Mouse (Mus musculus): ENCODE results near the gene Slc4a1ap. TPM values are rescaled to one million over a fixed set of nuclear protein-coding genes. Genes with fewer than 3 reads are reported as not detected.
A peak's percentile ranks its signal among the peaks of the same experiment; 100 is the strongest.

The Slc4a1ap gene
- polyA plus RNA-seq, 1 experiment: 23.3 TPM

GRCm38 (mm10) chr5:31598579-31598978 is 71.8 kb downstream of the Slc4a1ap start:
- WGBS: 78% methylated on average over 4 of the region's 4 CpGs
- H3K4me1 ChIP-seq (replicated peaks; ENCODE audit: control insufficient read depth, insufficient read depth, low read length): peaks cover 24% of the 10 kb centered on the region
- no peaks in the 10 kb centered on the region for H3K27me3 ChIP-seq (ENCODE audit: control insufficient read depth, insufficient read depth, low read length)

GRCm38 (mm10) chr5:31599161-31599560 is 72.4 kb downstream of the Slc4a1ap start:
- Histone ChIP-seq H3K4me1 (replicated peaks; ENCODE audit: control insufficient read depth, insufficient read depth, low read length) (peaks cover 24% of the 10 kb centered on the region), H3K27ac (ENCODE audit: control insufficient read depth, insufficient read depth, low read length) (no peak overlapping the region), H3K36me3 (ENCODE audit: control insufficient read depth, insufficient read depth, low read length) (no peaks in the 10 kb centered on the region), H3K4me3 (ENCODE audit: control insufficient read depth, insufficient read depth, low read length) (no peak overlapping the region), H3K27me3 (ENCODE audit: control insufficient read depth, insufficient read depth, low read length) (no peaks in the 10 kb centered on the region)
- DNase-seq: no peak
- WGBS: 95% methylated on average over 2 of the region's 2 CpGs
- TF ChIP-seq CTCF (IDR thresholded peaks at IDR 0.05; ENCODE audit: borderline replicate concordance, control insufficient read depth, extremely low read depth, insufficient read depth, low read length, poor library complexity) (no peak), POLR2A (IDR thresholded peaks at IDR 0.05; ENCODE audit: control insufficient read depth, extremely low read depth, insufficient read depth, low read length, poor library complexity) (no peak)

More at GRCm38 (mm10) chr5:31598579-31598978, 71.8 kb downstream of the Slc4a1ap start:
- TF ChIP-seq POLR2A (IDR thresholded peaks at IDR 0.05; ENCODE audit: control insufficient read depth, extremely low read depth, insufficient read depth, low read length, poor library complexity) (no peak), CTCF (IDR thresholded peaks at IDR 0.05; ENCODE audit: borderline replicate concordance, control insufficient read depth, extremely low read depth, insufficient read depth, low read length, poor library complexity) (no peak)
- DNase-seq: peak; percentile 54
- H3K36me3 ChIP-seq (ENCODE audit: control insufficient read depth, insufficient read depth, low read length): no peaks in the 10 kb centered on the region
- H3K4me3 ChIP-seq (ENCODE audit: control insufficient read depth, insufficient read depth, low read length): no peak overlapping the region
- H3K27ac ChIP-seq (ENCODE audit: control insufficient read depth, insufficient read depth, low read length): no peak overlapping the region

- Histone ChIP-seq H3K27ac (ENCODE audit: control insufficient read depth, insufficient read depth, low read length) (no peak overlapping the region), H3K27me3 (ENCODE audit: control insufficient read depth, insufficient read depth, low read length) (no peaks in the 10 kb centered on the region), H3K4me3 (ENCODE audit: control insufficient read depth, insufficient read depth, low read length) (no peak overlapping the region), H3K36me3 (ENCODE audit: control insufficient read depth, insufficient read depth, low read length) (no peaks in the 10 kb centered on the region), H3K4me1 (replicated peaks; ENCODE audit: control insufficient read depth, insufficient read depth, low read length) (peaks cover 37% of the 10 kb centered on the region)
- 95% methylated on average over 7 of the region's 7 CpGs for WGBS
- TF ChIP-seq CTCF (IDR thresholded peaks at IDR 0.05; ENCODE audit: borderline replicate concordance, control insufficient read depth, extremely low read depth, insufficient read depth, low read length, poor library complexity) (no peak), POLR2A (IDR thresholded peaks at IDR 0.05; ENCODE audit: control insufficient read depth, extremely low read depth, insufficient read depth, low read length, poor library complexity) (no peak)
- no peak for DNase-seq
These were observed 74.4 kb downstream of the Slc4a1ap start for GRCm38 (mm10) chr5:31601162-31601722.

- WGBS: 26% methylated on average over 1 of the region's 1 CpGs
- Histone ChIP-seq H3K36me3 (ENCODE audit: control insufficient read depth, insufficient read depth, low read length) (no peaks in the 10 kb centered on the region), H3K4me1 (replicated peaks; ENCODE audit: control insufficient read depth, insufficient read depth, low read length) (peaks cover 32% of the 10 kb centered on the region), H3K4me3 (ENCODE audit: control insufficient read depth, insufficient read depth, low read length) (no peak overlapping the region), H3K27me3 (ENCODE audit: control insufficient read depth, insufficient read depth, low read length) (no peaks in the 10 kb centered on the region), H3K27ac (ENCODE audit: control insufficient read depth, insufficient read depth, low read length) (peak overlapping the region; percentile 78)
- DNase-seq: peak; percentile 71
- TF ChIP-seq POLR2A (IDR thresholded peaks at IDR 0.05; ENCODE audit: control insufficient read depth, extremely low read depth, insufficient read depth, low read length, poor library complexity) (no peak), CTCF (IDR thresholded peaks at IDR 0.05; ENCODE audit: borderline replicate concordance, control insufficient read depth, extremely low read depth, insufficient read depth, low read length, poor library complexity) (no peak)
These were observed 75.6 kb downstream of the Slc4a1ap start for GRCm38 (mm10) chr5:31602377-31602776.

GRCm38 (mm10) chr5:31603766-31604165 is 77.0 kb downstream of the Slc4a1ap start:
- Histone ChIP-seq H3K36me3 (ENCODE audit: control insufficient read depth, insufficient read depth, low read length) (no peaks in the 10 kb centered on the region), H3K27ac (ENCODE audit: control insufficient read depth, insufficient read depth, low read length) (no peak overlapping the region), H3K4me1 (replicated peaks; ENCODE audit: control insufficient read depth, insufficient read depth, low read length) (peaks cover 30% of the 10 kb centered on the region), H3K27me3 (ENCODE audit: control insufficient read depth, insufficient read depth, low read length) (no peaks in the 10 kb centered on the region), H3K4me3 (ENCODE audit: control insufficient read depth, insufficient read depth, low read length) (no peak overlapping the region)
- WGBS: 97% methylated on average over 6 of the region's 6 CpGs
- no peak for TF ChIP-seq POLR2A (IDR thresholded peaks at IDR 0.05; ENCODE audit: control insufficient read depth, extremely low read depth, insufficient read depth, low read length, poor library complexity)
- TF ChIP-seq CTCF (IDR thresholded peaks at IDR 0.05; ENCODE audit: borderline replicate concordance, control insufficient read depth, extremely low read depth, insufficient read depth, low read length, poor library complexity): no peak
- no peak for DNase-seq

GRCm38 (mm10) chr5:31606151-31606550 is 79.4 kb downstream of the Slc4a1ap start:
- WGBS: 7% methylated on average over 3 of the region's 3 CpGs
- H3K27me3 ChIP-seq (ENCODE audit: control insufficient read depth, insufficient read depth, low read length): no peaks in the 10 kb centered on the region
- peak; percentile 57 for DNase-seq
- TF ChIP-seq POLR2A (IDR thresholded peaks at IDR 0.05; ENCODE audit: control insufficient read depth, extremely low read depth, insufficient read depth, low read length, poor library complexity): no peak
- no peaks in the 10 kb centered on the region for H3K36me3 ChIP-seq (ENCODE audit: control insufficient read depth, insufficient read depth, low read length)
- H3K27ac ChIP-seq (ENCODE audit: control insufficient read depth, insufficient read depth, low read length): peak overlapping the region; percentile 39
- H3K4me1 ChIP-seq (replicated peaks; ENCODE audit: control insufficient read depth, insufficient read depth, low read length): peaks cover 30% of the 10 kb centered on the region
- H3K4me3 ChIP-seq (ENCODE audit: control insufficient read depth, insufficient read depth, low read length): no peak overlapping the region

Other genes with a start within 250 kb of the Slc4a1ap start
- 19.1 and 21.6 TPM in 2 replicates for gene Ift172, start 235.9 kb upstream of the Slc4a1ap start, polyA plus RNA-seq (2012; rRNA removed)
- 1.8 and 2.4 TPM in 2 replicates for gene Fndc4, start 230.9 kb upstream of the Slc4a1ap start, polyA plus RNA-seq (2012; rRNA removed)
- 0.05 and 0.64 TPM in 2 replicates for gene Gckr, start 229.6 kb upstream of the Slc4a1ap start, polyA plus RNA-seq (2012; rRNA removed)
- gene Zfp512, start 74.6 kb upstream of the Slc4a1ap start, polyA plus RNA-seq (2012; rRNA removed): 25.3 and 27.1 TPM in 2 replicates
- 0.04 and 0.05 TPM in 2 replicates for gene 4930548H24Rik, start 41.3 kb upstream of the Slc4a1ap start, polyA plus RNA-seq (2012; rRNA removed)
- gene Gpn1, start 32.3 kb upstream of the Slc4a1ap start, polyA plus RNA-seq (2012; rRNA removed): 15.4 and 19.3 TPM in 2 replicates
- 13.3 and 16.7 TPM in 2 replicates for gene Supt7l, start 812 bp downstream of the Slc4a1ap start, polyA plus RNA-seq (2012; rRNA removed)
- gene Mrpl33, start 69.9 kb downstream of the Slc4a1ap start, polyA plus RNA-seq (2012; rRNA removed): 23.1 and 27.6 TPM in 2 replicates
- 8.1 TPM in 2 replicates for gene Rbks, start 170.6 kb downstream of the Slc4a1ap start, polyA plus RNA-seq (2012; rRNA removed)
- gene Babam2, start 170.7 kb downstream of the Slc4a1ap start, polyA plus RNA-seq (2012; rRNA removed): 16.1 and 18.3 TPM in 2 replicates

Data from thymus, adult 2 months (tissue).